Mouse (Mus musculus): ENCODE data around the gene Asb12. TPM values are rescaled to one million over a fixed set of nuclear protein-coding genes. Genes with fewer than 3 reads are reported as not detected.

The Asb12 gene
- polyA plus RNA-seq (2014; fragmentation: Illumina TruSeq; extraction: RNeasy Lipid Tissue Mini Kit (QIAGEN cat#74804); ENCODE audit: low read depth, low replicate concordance): 2.3 TPM

DNA sequence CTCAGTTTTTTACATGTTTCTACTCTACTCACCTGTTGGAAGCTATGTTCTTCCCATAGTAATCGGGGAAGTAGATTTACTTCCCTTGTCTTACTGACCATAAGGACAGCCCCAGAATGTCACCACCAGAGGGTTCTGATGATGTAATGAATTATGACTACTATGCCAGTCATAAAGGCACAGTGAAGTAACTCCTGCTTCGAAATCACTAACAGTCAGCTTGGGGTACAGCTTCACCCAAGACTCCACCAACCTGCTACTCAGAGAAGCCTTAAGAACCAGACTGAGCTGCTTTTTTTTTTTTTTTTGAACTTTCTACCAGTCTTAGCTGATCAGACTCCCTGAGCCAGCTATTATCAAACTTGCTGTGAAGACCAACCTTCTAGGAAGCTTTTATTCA, at the start of gene Asb12, which contains the start of gene Pfn5:
Asb12 (minus strand) TSS at position 101 of the 400 bp plus-strand sequence.
Pfn5 (plus strand) TSS at position 218 of the 400 bp plus-strand sequence.

GRCm38 (mm10) chrX:95444776-95445111, 113.0 kb downstream of the Asb12 start, which contains the start of gene Amer1:
Gene Amer1 (minus strand): TSS chrX:95444872.

Other genes starting within 250 kb of the Asb12 start
- 5.5 TPM for gene Amer1, start 113.1 kb downstream of the Asb12 start, polyA plus RNA-seq (2014; fragmentation: Illumina TruSeq; extraction: RNeasy Lipid Tissue Mini Kit (QIAGEN cat#74804); ENCODE audit: low read depth, low replicate concordance)
- not detected for gene Pfn5, start 117 bp upstream of the Asb12 start, polyA plus RNA-seq (2014; fragmentation: Illumina TruSeq; extraction: RNeasy Lipid Tissue Mini Kit (QIAGEN cat#74804); ENCODE audit: low read depth, low replicate concordance)
- 3.1 TPM for gene Zc4h2, start 100.5 kb upstream of the Asb12 start, polyA plus RNA-seq (2014; fragmentation: Illumina TruSeq; extraction: RNeasy Lipid Tissue Mini Kit (QIAGEN cat#74804); ENCODE audit: low read depth, low replicate concordance)
- 0.60 TPM for gene Zc3h12b, start 153.7 kb upstream of the Asb12 start, polyA plus RNA-seq (2014; fragmentation: Illumina TruSeq; extraction: RNeasy Lipid Tissue Mini Kit (QIAGEN cat#74804); ENCODE audit: low read depth, low replicate concordance)

Data from adipose tissue, adult 10 weeks (tissue).